Mouse (Mus musculus) left cerebral cortex, postnatal 25 days (tissue): ENCODE data around the gene Cela3a. TPM values are rescaled to one million over a fixed set of nuclear protein-coding genes. Genes with fewer than 3 reads are reported as not detected.
A peak's percentile ranks its signal among the peaks of the same experiment; 100 is the strongest.
"Not testable (repeated sequence)": the region's sequence is repeated elsewhere in the genome, so short reads cannot be mapped to it uniquely, and the experiment has no call there.

Experiments
- DNase-seq, 2 experiments: peaks; one replicate each; pipeline ENCODE4 v3.0.0; 2022; ENCODE audit warnings: low spot score in 2 of 2, mixed read lengths in 1 of 2
- intact Hi-C: fragments of 180-260 bp; cut with DNase I; formaldehyde crosslinking; loops from one replicate; pipeline ENCODE4 v1.15.1; 2025
- total RNA-seq, 2 experiments: library from RNA; stranded (reverse); gene quantifications; 2 replicates each; pipeline ENCODE4 v1.2.3; 2021

Cela3a gene
- not detected for total RNA-seq

- DNase-seq, result no peak
- intact Hi-C loops, result no loop called here
Measured at GRCm38 (mm10) chr4:137409691-137410090, at the start of gene Cela3a. Gene Cela3a (minus strand): TSS chr4:137409791.

DNA sequence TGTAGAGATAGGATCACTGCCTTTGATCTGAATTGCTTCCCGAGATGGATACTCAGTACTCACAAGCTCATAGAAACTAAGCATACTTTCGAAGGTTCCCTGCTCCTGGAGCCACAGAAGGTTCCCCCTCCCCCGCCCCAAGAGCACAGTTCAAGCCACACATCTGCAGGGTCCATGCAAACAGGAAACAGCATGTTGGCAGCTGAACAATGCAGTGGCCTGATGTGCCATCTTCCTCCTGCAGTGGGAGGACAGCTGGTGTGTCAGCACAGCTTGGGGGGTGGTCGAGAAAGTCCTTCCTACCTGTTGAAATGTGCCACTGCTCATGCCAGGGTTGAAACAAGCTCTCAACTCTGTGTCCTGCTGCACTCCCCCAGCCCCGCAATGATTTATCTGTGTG is 49.3 kb upstream of the Cela3a start:
- intact Hi-C loops, result no loop called here
- no peak for DNase-seq

- intact Hi-C loops, result no loop called here
Measured at GRCm38 (mm10) chr4:137458310-137458709, 48.7 kb upstream of the Cela3a start.

DNA sequence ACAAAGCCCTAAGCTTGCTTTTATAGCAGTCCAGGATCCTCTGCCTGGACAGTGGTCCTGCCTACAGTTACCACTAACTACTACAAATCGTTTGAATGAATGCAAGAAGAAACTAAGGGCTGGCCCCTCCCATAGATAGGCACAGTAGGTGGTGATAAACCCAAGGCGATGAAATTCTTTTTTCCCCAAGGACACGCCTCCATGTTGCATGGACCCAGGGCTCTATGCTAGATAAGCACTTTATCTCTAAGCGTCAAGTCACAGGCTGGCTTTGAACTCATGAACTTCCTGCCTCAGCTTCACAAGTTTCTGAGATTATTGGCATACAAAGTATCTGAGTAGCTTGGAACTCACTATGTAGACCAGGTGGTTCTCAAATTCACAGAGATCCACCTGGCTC is 47.7 kb upstream of the Cela3a start:
- intact Hi-C loops, result no loop called here
- DNase-seq, result no peak

More at GRCm38 (mm10) chr4:137458310-137458709, 48.7 kb upstream of the Cela3a start:
- no peak for DNase-seq

GRCm38 (mm10) chr4:137456581-137456980 is 47.0 kb upstream of the Cela3a start:
- intact Hi-C loops, result no loop called here
- DNase-seq, result no peak

DNA sequence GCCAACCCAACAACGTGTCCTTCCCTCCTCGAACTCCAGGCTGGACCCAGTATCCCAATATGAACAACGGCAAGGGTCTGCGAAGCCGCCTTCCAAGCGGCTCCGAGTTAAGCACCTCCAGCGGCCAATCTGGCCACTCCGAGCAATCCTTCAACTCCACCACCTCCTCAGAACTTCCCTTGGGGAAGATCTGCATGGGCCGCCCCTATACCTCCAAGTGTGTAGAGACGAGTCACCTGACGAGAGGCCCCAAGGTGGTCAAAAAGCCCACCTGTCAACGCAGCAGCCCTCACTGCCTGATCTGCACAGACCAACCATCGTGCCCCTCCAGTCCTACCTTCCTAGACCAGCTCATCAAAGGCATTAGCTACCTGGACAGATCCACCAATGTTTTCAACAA is 45.0 kb upstream of the Cela3a start:
- intact Hi-C loops, result no loop called here
- DNase-seq, result no peak

DNA sequence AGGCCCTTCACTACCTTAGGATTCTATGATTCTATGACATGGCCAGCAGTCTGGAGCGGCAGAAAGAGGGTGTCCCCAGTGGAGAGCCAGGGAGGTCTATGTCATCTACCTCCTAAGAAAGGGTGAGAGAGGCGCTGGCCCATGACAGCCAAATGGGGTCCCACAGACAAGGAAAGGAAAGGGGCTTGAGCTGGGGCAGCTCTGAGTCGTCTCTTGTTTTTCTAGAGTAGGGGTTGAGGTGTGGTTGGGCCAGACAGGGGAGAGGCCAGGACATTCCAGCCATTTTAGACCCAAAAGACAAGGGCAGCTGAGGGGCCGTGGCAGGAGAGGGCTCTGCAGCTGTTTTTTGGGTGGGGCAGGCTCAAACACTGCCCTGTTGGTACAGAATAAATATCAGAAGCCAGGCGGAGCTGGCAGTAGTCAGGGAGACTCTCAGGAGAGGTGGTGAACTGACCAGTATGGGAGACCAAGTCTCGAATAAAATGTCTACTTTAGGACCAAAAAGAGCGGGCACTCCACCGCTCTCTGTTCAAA is 43.7 kb upstream of the Cela3a start, which contains the start of gene 1700013G24Rik:
Gene 1700013G24Rik, plus strand, starts transcription at position 51 of the 534 bp plus-strand sequence.
- intact Hi-C loops, result no loop called here
- no peak for DNase-seq

DNA sequence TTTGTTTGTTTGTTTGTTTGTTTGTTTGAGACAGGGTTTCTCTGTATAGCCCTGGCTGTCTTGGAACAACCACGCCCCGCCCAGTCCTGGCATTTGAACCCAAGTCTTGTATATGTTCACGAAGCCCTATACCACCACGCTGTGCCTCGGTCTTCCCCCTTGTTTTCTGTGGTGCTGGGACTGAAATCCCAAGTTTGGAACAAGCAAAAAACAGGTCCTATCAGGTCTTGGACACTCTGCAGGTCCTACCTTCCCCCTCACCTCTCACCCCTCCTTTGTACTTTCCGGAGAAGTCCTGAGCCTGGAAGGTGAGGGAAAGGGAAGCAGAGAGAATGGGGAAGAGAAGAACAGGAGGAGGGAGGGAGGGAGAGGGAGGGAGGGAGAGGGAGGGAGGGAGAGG is 42.6 kb upstream of the Cela3a start:
- intact Hi-C loops, result no loop called here
- no peak for DNase-seq

DNA sequence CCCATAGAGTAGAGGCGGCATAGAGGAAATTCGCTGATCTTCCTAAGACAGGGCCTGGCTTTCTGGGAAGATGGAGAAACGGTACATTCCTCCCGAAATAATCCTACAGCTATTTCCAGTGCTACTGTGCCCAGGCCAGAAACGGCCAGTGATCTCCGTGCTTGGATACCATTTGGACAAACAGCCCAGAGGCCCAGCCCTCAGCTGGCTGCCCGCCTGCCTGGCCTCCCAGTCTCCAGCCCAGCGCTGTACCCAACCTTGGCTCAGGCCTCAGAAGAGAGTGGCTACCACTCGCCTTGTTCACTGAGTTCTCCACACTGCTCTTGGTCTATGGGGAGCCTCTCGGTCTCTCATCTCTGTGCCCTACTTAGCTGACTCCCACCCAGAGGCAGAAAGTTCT is 40.1 kb upstream of the Cela3a start:
- intact Hi-C loops, result no loop called here
- DNase-seq, result no peak

DNA sequence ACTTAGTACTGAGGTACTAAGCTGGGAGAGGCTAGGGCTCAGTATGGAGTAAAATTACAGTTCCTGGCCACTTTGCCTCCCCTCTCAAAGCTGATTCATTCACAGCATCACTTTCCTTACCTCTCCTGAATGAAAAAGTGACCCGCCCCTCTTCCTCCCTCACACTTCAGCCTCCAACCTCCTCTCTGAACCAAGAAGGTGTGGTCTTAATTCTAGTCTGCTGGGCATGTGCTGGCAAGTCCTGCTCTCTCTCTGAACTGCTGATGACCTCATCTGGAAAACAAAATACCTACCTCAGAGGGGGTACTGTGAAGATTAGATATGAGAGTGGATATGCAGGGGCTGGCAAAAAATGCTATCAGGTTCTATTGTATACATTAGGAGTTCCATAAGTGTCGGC is 39.5 kb upstream of the Cela3a start:
- DNase-seq, result no peak
- intact Hi-C loops, result no loop called here

- intact Hi-C loops, result no loop called here
- no peak for DNase-seq
Measured at GRCm38 (mm10) chr4:137448641-137449040, 39.0 kb upstream of the Cela3a start.

DNA sequence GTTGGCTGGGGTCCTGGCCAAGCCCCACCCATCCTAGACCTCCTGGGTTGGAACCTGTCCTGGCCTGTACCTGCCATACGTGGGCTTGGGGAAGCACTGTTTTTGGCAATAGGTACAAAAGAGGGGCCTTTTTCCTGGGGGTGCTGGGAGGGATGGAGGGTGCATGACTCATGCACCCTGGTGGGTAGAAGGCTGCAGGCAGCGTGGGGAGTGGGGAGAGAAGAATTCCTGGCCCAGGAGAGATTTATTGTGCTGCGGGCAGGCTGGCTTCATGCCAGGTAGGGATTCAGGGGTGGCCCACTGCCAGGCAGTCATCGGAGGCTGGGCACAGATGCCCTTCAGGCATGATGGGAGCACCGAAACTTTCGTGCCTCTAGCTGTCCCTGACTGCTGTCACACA is 38.6 kb upstream of the Cela3a start:
- intact Hi-C loops, result no loop called here
- peak in 1 of 2 experiments; percentile 8 for DNase-seq

DNA sequence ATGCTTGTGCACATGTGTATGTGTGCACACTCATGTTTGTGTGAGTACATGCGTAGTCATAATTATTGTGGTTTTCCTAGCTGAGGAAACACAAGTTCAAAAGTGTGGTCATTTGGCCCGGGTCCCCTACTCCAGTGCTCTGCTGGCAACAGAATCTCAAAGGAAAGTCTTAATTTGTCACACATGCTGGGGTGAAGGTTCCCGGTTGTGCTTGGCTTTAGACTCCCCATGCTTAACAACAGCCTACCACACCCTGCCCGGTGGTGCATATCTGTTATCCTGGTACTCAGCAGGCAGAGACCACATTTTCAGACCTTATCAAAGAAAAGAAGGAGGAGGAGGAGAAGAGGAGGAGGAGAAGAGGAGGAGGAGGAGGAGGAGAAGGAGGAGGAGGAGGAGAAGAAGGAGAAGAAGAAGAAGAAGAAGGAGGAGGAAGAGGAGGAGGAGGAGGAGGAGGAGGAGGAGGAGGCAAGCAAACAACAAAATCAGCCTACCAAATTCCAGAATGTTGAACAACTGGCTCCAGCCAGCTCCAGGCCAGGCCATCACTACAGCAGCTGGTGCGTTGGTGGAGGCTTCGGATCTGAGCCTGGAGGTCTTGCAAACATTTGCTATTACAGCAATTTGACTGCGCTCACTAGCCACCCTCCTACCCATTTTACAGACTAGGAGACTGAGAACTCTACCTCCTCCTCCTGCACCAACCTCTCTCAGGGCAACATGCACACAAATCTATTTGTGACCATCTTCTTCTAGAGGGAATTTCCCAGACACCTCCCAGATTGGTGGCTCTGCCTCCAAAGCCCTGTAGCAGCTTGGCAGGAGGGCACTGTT is 38.0 kb upstream of the Cela3a start:
- intact Hi-C loops, result no loop called here
- DNase-seq, result peak in 1 of 2 experiments; percentile 8

DNA sequence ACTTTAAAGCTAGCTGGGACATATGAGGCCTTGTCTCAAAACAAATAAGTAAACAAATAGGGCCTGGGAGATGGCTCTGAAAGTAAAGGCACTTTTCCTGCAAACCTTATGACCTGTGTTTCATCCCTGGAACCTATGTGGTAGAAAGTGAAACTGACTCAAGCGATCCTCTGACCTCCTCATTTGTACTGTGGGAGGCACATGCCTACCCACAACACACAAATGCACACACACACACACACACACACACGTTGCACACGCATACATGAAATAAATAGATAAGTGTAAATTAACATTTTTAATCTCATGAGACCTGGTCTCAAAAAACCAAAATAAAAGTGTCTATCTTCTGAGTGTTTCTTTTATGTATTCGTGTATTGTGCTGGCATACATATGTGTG is 36.3 kb upstream of the Cela3a start:
- no peak for DNase-seq
- intact Hi-C loops, result no loop called here

GRCm38 (mm10) chr4:137443625-137444024 is 34.0 kb upstream of the Cela3a start:
- peak; percentile 70 to 78 for DNase-seq
- intact Hi-C loops, result loop anchor here (1.0 to 5.0 kb wide), 4 partner anchors 103 to 195 kb away; partner anchors contain the start of gene Usp48

- DNase-seq, result no peak
- intact Hi-C loops, result loop anchor here (5.0 kb wide), 2 partner anchors 136 to 151 kb away; partner anchors contain the start of gene Usp48
Measured at GRCm38 (mm10) chr4:137441332-137441731, 31.7 kb upstream of the Cela3a start.

- intact Hi-C loops, result no loop called here
- DNase-seq, result no peak
Measured at GRCm38 (mm10) chr4:137438842-137439241, 29.3 kb upstream of the Cela3a start.

GRCm38 (mm10) chr4:137436979-137437669 is 27.5 kb upstream of the Cela3a start:
- intact Hi-C loops, result no loop called here
- peak in 1 of 2 experiments; percentile 53 for DNase-seq

DNA sequence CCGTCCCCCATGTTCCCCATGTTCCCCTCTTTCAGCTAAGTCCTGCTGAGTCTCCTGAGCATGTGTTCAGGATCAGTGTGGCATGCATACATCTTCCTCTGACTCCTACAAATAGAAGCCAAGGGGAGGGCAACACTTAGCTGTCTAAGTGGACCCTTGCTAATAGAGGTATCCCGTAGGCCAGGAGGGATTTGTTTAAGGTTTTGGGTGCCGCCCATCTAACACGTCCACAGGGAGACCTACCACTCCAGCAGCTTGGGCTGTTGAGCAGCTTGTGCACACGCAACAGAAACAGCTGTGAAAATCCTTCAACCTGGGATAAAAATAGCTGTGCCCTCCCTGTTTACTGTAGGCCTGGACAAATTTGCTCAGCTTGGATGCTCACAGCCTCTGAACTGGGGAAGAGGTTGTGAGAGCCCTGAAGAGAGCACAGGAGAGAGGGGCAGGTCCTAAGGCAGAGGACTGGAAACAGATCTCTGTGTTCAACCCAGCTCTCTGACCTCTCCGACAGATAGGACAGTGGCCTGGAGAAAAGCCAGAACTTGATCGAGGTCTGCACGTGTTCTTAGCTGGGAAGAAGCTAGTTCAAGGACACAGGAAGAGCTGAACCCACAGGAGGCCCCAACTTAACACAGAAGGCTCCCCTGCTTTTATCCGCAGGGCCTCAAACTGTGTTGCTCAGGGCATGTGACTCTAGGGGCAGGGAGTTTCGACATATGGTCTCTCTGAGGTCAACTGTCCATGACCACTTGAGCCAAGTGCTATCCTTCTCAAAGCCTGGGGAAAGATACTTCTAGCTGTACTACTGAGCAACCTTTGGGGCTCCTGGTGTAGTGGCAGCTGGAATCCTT is 23.3 kb upstream of the Cela3a start:
- not testable (repeated sequence) for DNase-seq

GRCm38 (mm10) chr4:137430502-137430901 is 20.9 kb upstream of the Cela3a start, which contains the start of gene Cela3b:
Gene Cela3b (minus strand): TSS chr4:137430540.
- intact Hi-C loops, result no loop called here
- DNase-seq, result no peak

More for the DNA sequence above, 23.3 kb upstream of the Cela3a start:
- intact Hi-C loops, result not testable (repeated sequence)
